Comparison of ENCODE assay signal across 13 mouse cellular contexts in genomic region chr8:72183554-72184202, GRCm38 (mm10). TPM values are rescaled to one million over a fixed set of nuclear protein-coding genes. Genes with fewer than 3 reads are reported as not detected.
DNase-seq lines count a peak whose midpoint lies in the region; ATAC-seq lines count a peak whose summit lies in the region.
"Had no signal": no experiment of that assay in that cellular context is flagged by ENCODE, and none has a peak within 500 bp of the region (broad histone marks: within the 10 kb centered on the region; RNA-seq: fewer than 3 reads in every experiment).

No protein-coding gene starts in this region.

- ATAC-seq in liver, embryonic 16.5 days (ENCODE audit: low read depth): peak; percentile 30; the same call in 1 of the 2 replicates
- no peak for ATAC-seq in liver, embryonic 11.5 days (replicated peaks; ENCODE audit: low FRiP score)
- ATAC-seq in common myeloid progenitor, adult 5-6 weeks (replicated peaks; ENCODE audit: low read depth, poor library complexity, severe bottlenecking): peak; percentile 88
- 0 out of 2 replicates have a peak, but pooled peaks have one; percentile 42 for ATAC-seq in midbrain, embryonic 16.5 days
- ATAC-seq in cerebellum, adult (ENCODE audit: insufficient number of reproducible peaks, low FRiP score, low TSS enrichment): no peak

- H3K4me1 ChIP-seq in liver, embryonic 16.5 days (ENCODE audit: control insufficient read depth, low read depth, low read length): no peaks in the 10 kb centered on the region
- H3K4me1 ChIP-seq in liver, embryonic 11.5 days (replicated peaks; ENCODE audit: control insufficient read depth, insufficient read depth, low read length): no peaks in the 10 kb centered on the region
- H3K4me1 ChIP-seq in midbrain, embryonic 16.5 days (ENCODE audit: control insufficient read depth, insufficient read depth, low read length): no peaks in the 10 kb centered on the region
- H3K4me1 ChIP-seq: limb, embryonic 12.5 days had no signal

- DNase-seq in adrenal gland, adult 8-10 months: peak; percentile 25
- no peak for DNase-seq in adrenal gland, postnatal 4 days (ENCODE audit: low spot score in 2 of 2)
- no peak for DNase-seq in liver, embryonic 11.5 days (ENCODE audit: low spot score)
- DNase-seq in embryo, embryonic 9.5 days (ENCODE audit: extremely low spot score): no peak
- DNase-seq: gastrocnemius, postnatal 25 days; kidney, adult 18-20 months; right cerebral cortex, postnatal 4 days had no signal

- H3K9ac ChIP-seq in liver, embryonic 16.5 days (ENCODE audit: low read depth, low read length): no peak overlapping the region
- H3K9ac ChIP-seq in liver, embryonic 11.5 days (ENCODE audit: low read depth, low read length): no peak overlapping the region
- H3K9ac ChIP-seq in midbrain, embryonic 16.5 days (ENCODE audit: low read depth, low read length): no peak overlapping the region
- H3K9ac ChIP-seq: limb, embryonic 12.5 days had no signal

- peaks cover 15% of the 10 kb centered on the region for H3K36me3 ChIP-seq in liver, embryonic 16.5 days (ENCODE audit: control insufficient read depth, insufficient read depth)
- H3K36me3 ChIP-seq in liver, embryonic 11.5 days (ENCODE audit: control insufficient read depth, insufficient read depth, low read length): peaks cover 14% of the 10 kb centered on the region
- H3K36me3 ChIP-seq in midbrain, embryonic 16.5 days (ENCODE audit: control insufficient read depth, insufficient read depth, low read length): peaks cover 8% of the 10 kb centered on the region

- H3K9me3 ChIP-seq in liver, embryonic 16.5 days (replicated peaks; ENCODE audit: control insufficient read depth, low read length): no peaks in the 10 kb centered on the region
- no peaks in the 10 kb centered on the region for H3K9me3 ChIP-seq in liver, embryonic 11.5 days (ENCODE audit: control insufficient read depth, low read length)
- H3K9me3 ChIP-seq in midbrain, embryonic 16.5 days (replicated peaks; ENCODE audit: control insufficient read depth, low read length, poor library complexity, severe bottlenecking): no peaks in the 10 kb centered on the region
- H3K9me3 ChIP-seq: limb, embryonic 12.5 days had no signal

- no peak overlapping the region for H3K27ac ChIP-seq in liver, embryonic 16.5 days (ENCODE audit: low read length)
- H3K27ac ChIP-seq in liver, embryonic 11.5 days (ENCODE audit: low read depth, low read length): no peak overlapping the region
- H3K27ac ChIP-seq in midbrain, embryonic 16.5 days (ENCODE audit: low read length): no peak overlapping the region
- H3K27ac ChIP-seq: limb, embryonic 12.5 days had no signal

- no peak overlapping the region for H3K4me2 ChIP-seq in liver, embryonic 16.5 days (ENCODE audit: low read depth, low read length)
- H3K4me2 ChIP-seq in liver, embryonic 11.5 days: no peak overlapping the region
- no peak overlapping the region for H3K4me2 ChIP-seq in midbrain, embryonic 16.5 days (ENCODE audit: low read length)
- H3K4me2 ChIP-seq: limb, embryonic 12.5 days had no signal

- no peaks in the 10 kb centered on the region for H3K27me3 ChIP-seq in liver, embryonic 16.5 days (ENCODE audit: control insufficient read depth, insufficient read depth, low read depth, low read length)
- H3K27me3 ChIP-seq in liver, embryonic 11.5 days (replicated peaks; ENCODE audit: control insufficient read depth, insufficient read depth, low read length): no peaks in the 10 kb centered on the region
- H3K27me3 ChIP-seq in midbrain, embryonic 16.5 days (ENCODE audit: control insufficient read depth, insufficient read depth, low read depth, low read length): no peaks in the 10 kb centered on the region
- H3K27me3 ChIP-seq: limb, embryonic 12.5 days had no signal

- WGBS in liver, embryonic 16.5 days (ENCODE audit: insufficient replicate concordance): 51% methylated on average over 2 of the region's 2 CpGs
- 76% methylated on average over 2 of the region's 2 CpGs for WGBS in liver, embryonic 11.5 days
- 76% methylated on average over 2 of the region's 2 CpGs for WGBS in midbrain, embryonic 16.5 days

- H3K4me3 ChIP-seq in liver, embryonic 16.5 days (ENCODE audit: low read depth, low read length): no peak overlapping the region
- no peak overlapping the region for H3K4me3 ChIP-seq in liver, embryonic 11.5 days (ENCODE audit: low read depth, low read length)
- H3K4me3 ChIP-seq in midbrain, embryonic 16.5 days (ENCODE audit: low read depth, low read length): no peak overlapping the region
- H3K4me3 ChIP-seq: limb, embryonic 12.5 days had no signal

RNA-seq across cellular contexts. Expression of gene Hsh2d, which starts 5.8 kb away (rescaled TPM):
- under 1 TPM in 1 of 4 experiments, not detected in 3; 0.16 TPM for total RNA-seq in adrenal gland, adult 8-10 months (2022)
- total RNA-seq in adrenal gland, postnatal 4 days (2021): not detected
- 0.22 and 0.30 TPM in 2 replicates for polyA plus RNA-seq in liver, embryonic 16.5 days (2015; fragmentation: Nextera tagmentation; extraction: Ambion mirVana)
- polyA plus RNA-seq in liver, embryonic 11.5 days (2014; fragmentation: Nextera tagmentation; extraction: Ambion mirVana): 0.18 and 0.29 TPM in 2 replicates
- 7.9 and 9.8 TPM in 2 replicates for total RNA-seq in common myeloid progenitor, adult 5-6 weeks (2017)
- not detected in 2 replicates for polyA plus RNA-seq in midbrain, embryonic 16.5 days (2015; fragmentation: Nextera tagmentation; extraction: Ambion mirVana)
- total RNA-seq: gastrocnemius, postnatal 25 days had no signal
- polyA plus RNA-seq: limb, embryonic 12.5 days had no signal

RNA-seq across cellular contexts. Expression of gene Rab8a, which starts 22.7 kb away (rescaled TPM):
- total RNA-seq in adrenal gland, adult 8-10 months (2022): 10 to 100 TPM; 56.6 to 69.3 (median 61.7) TPM
- total RNA-seq in adrenal gland, postnatal 4 days (2021): 10 to 100 TPM; 64.1 to 67.7 TPM
- polyA plus RNA-seq in liver, embryonic 16.5 days (2015; fragmentation: Nextera tagmentation; extraction: Ambion mirVana): 68.0 and 71.6 TPM in 2 replicates
- polyA plus RNA-seq in liver, embryonic 11.5 days (2014; fragmentation: Nextera tagmentation; extraction: Ambion mirVana): 90.5 and 92.5 TPM in 2 replicates
- total RNA-seq in common myeloid progenitor, adult 5-6 weeks (2017): 275 and 303 TPM in 2 replicates
- 84.5 and 96.5 TPM in 2 replicates for polyA plus RNA-seq in midbrain, embryonic 16.5 days (2015; fragmentation: Nextera tagmentation; extraction: Ambion mirVana)

RNA-seq across cellular contexts. Expression of gene Cib3, which starts 29.0 kb away (rescaled TPM):
- under 1 TPM in 1 of 4 experiments, not detected in 3; 0.20 TPM for total RNA-seq in adrenal gland, adult 8-10 months (2022)
- not detected for total RNA-seq in adrenal gland, postnatal 4 days (2021)
- polyA plus RNA-seq in liver, embryonic 16.5 days (2015; fragmentation: Nextera tagmentation; extraction: Ambion mirVana): not detected in 2 replicates
- not detected in 2 replicates for polyA plus RNA-seq in liver, embryonic 11.5 days (2014; fragmentation: Nextera tagmentation; extraction: Ambion mirVana)
- not detected in 2 replicates for total RNA-seq in common myeloid progenitor, adult 5-6 weeks (2017)
- polyA plus RNA-seq in midbrain, embryonic 16.5 days (2015; fragmentation: Nextera tagmentation; extraction: Ambion mirVana): 0.11 TPM in 1 of 2 replicates, not detected in the other
- total RNA-seq: gastrocnemius, postnatal 25 days had no signal
- polyA plus RNA-seq: C2C12; limb, embryonic 12.5 days had no signal

RNA-seq across cellular contexts. Expression of gene Gm11034, which starts 29.8 kb away (rescaled TPM):
- total RNA-seq in adrenal gland, adult 8-10 months (2022): not detected
- not detected for total RNA-seq in adrenal gland, postnatal 4 days (2021)
- not detected in 2 replicates for polyA plus RNA-seq in liver, embryonic 16.5 days (2015; fragmentation: Nextera tagmentation; extraction: Ambion mirVana)
- not detected in 2 replicates for polyA plus RNA-seq in liver, embryonic 11.5 days (2014; fragmentation: Nextera tagmentation; extraction: Ambion mirVana)
- not detected in 2 replicates for total RNA-seq in common myeloid progenitor, adult 5-6 weeks (2017)
- polyA plus RNA-seq in midbrain, embryonic 16.5 days (2015; fragmentation: Nextera tagmentation; extraction: Ambion mirVana): not detected in 2 replicates
- total RNA-seq: gastrocnemius, postnatal 25 days had no signal
- polyA plus RNA-seq: C2C12; limb, embryonic 12.5 days had no signal

RNA-seq across cellular contexts. Expression of gene Fam32a, which starts 35.9 kb away (rescaled TPM):
- 10 to 100 TPM; 57.8 to 69.3 (median 65.2) TPM for total RNA-seq in adrenal gland, adult 8-10 months (2022)
- 10 to 100 TPM; 67.3 to 72.7 TPM for total RNA-seq in adrenal gland, postnatal 4 days (2021)
- polyA plus RNA-seq in liver, embryonic 16.5 days (2015; fragmentation: Nextera tagmentation; extraction: Ambion mirVana): 32.5 and 32.9 TPM in 2 replicates
- polyA plus RNA-seq in liver, embryonic 11.5 days (2014; fragmentation: Nextera tagmentation; extraction: Ambion mirVana): 59.7 and 64.2 TPM in 2 replicates
- total RNA-seq in common myeloid progenitor, adult 5-6 weeks (2017): 42.5 and 56.2 TPM in 2 replicates
- 111 and 112 TPM in 2 replicates for polyA plus RNA-seq in midbrain, embryonic 16.5 days (2015; fragmentation: Nextera tagmentation; extraction: Ambion mirVana)

Comparison
In these comparisons a context has a peak if more than half of its experiments do, and no peak if none do; other contexts are left out.
1. ATAC-seq: peak in liver, embryonic 16.5 days (single experiment), common myeloid progenitor, adult 5-6 weeks (single experiment) and midbrain, embryonic 16.5 days (single experiment); none in liver, embryonic 11.5 days (single experiment) and cerebellum, adult (single experiment).